Comparison of ENCODE assay signal across 8 mouse cellular contexts in the genomic region with DNA sequence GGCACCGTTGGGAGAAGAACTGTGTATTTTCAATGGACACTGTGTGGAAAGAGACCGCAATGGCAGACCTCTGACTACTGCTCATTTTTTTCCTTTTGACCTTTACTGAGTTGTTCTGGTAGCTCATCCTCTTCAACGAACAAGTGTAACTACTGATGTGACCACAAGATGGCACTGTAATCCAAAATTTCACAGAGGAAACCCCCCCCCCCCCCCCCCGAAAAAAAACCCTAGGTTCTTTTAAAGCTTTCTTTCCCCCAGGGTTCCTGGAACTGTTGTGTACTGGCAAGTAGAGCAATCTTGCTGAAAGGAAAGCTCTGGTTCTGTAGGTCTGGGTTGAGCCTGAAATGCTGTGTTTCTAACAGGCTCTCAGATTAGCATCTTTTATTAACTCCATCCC. TPM values are rescaled to one million over a fixed set of nuclear protein-coding genes. Genes with fewer than 3 reads are reported as not detected.
DNase-seq lines count a peak whose midpoint lies in the region; ATAC-seq and TF ChIP-seq lines count a peak whose summit lies in the region.

No protein-coding gene starts in this region.

- no peaks in the 10 kb centered on the region for H3K36me3 ChIP-seq in kidney, adult 2 months (ENCODE audit: control insufficient read depth, insufficient read depth, low read length)
- H3K36me3 ChIP-seq in CH12.LX (replicated peaks in 1 of 2; ENCODE audit: control insufficient read depth in 1 of 2, insufficient read depth in 1 of 2, low read length in 1 of 2): no peaks in the 10 kb centered on the region
- no peaks in the 10 kb centered on the region for H3K36me3 ChIP-seq in liver, embryonic 15.5 days (replicated peaks)

- peaks cover 9% of the 10 kb centered on the region for H3K9me3 ChIP-seq in CH12.LX (replicated peaks; ENCODE audit: low read length)
- no peaks in the 10 kb centered on the region for H3K9me3 ChIP-seq in liver, embryonic 15.5 days (replicated peaks)

- H3K4me1 ChIP-seq in kidney, adult 2 months (ENCODE audit: control insufficient read depth, insufficient read depth, low read length): peaks cover 4% of the 10 kb centered on the region; the same call in 1 of the 2 replicates
- peaks cover 4 to 35% of the 10 kb centered on the region in 2 experiments for H3K4me1 ChIP-seq in CH12.LX (ENCODE audit: control insufficient read depth in 1 of 2, insufficient read depth in 2 of 2)
- peaks cover 9% of the 10 kb centered on the region for H3K4me1 ChIP-seq in liver, embryonic 15.5 days (replicated peaks)

- H3K4me2 ChIP-seq in CH12.LX (ENCODE audit: insufficient read depth, low read depth, poor library complexity, severe bottlenecking): peak overlapping the region; percentile 58
- peak overlapping the region; percentile 43 for H3K4me2 ChIP-seq in liver, embryonic 15.5 days

- no peaks in the 10 kb centered on the region for H3K27me3 ChIP-seq in kidney, adult 2 months (replicated peaks; ENCODE audit: control insufficient read depth, insufficient read depth, low read length)
- H3K27me3 ChIP-seq in CH12.LX (replicated peaks): no peaks in the 10 kb centered on the region
- H3K27me3 ChIP-seq in liver, embryonic 15.5 days: no peaks in the 10 kb centered on the region

- ATAC-seq in liver, embryonic 15.5 days (ENCODE audit: insufficient read depth): no peak

- intact Hi-C loops in heart, postnatal 10 days (cut with DNase I): loop anchor here (10.0 kb wide), 3 partner anchors 81 to 361 kb away; partner anchors contain the start of gene Tlr6

- in situ Hi-C loops in CH12.LX (cut with MboI; ENCODE audit: low pct_ligation_motif_present, low pct_unique_long_range_greater_than_20kb, low sequenced_read_pairs): no loop called here

- no peak for TF ChIP-seq POLR2A in kidney, adult 2 months (IDR thresholded peaks at IDR 0.05; ENCODE audit: low read depth, low read length)
- TF ChIP-seq POLR2A in CH12.LX (IDR thresholded peaks at IDR 0.05; ENCODE audit: low read depth, low read length): no peak

- no peak overlapping the region for H3K27ac ChIP-seq in kidney, adult 2 months (ENCODE audit: insufficient read depth, low read depth, low read length)
- no peak overlapping the region; the same call in 1 of the 2 replicates for H3K27ac ChIP-seq in CH12.LX (ENCODE audit: insufficient read depth, low read depth)
- 0 out of 2 replicates have a peak overlapping the region, but pooled peaks have one; percentile 45 for H3K27ac ChIP-seq in liver, embryonic 15.5 days (replicated peaks)

- no peak overlapping the region for H3K4me3 ChIP-seq in kidney, adult 2 months (ENCODE audit: insufficient read depth, low read depth, low read length)
- H3K4me3 ChIP-seq in CH12.LX (replicated peaks in 1 of 3; ENCODE audit: low read depth in 2 of 3, low read length in 2 of 3, poor library complexity in 1 of 3): peak overlapping the region in 1 of 3 experiments; percentile 22
- no peak overlapping the region for H3K4me3 ChIP-seq in liver, embryonic 15.5 days (replicated peaks)

- TF ChIP-seq RAD21 in CH12.LX (IDR thresholded peaks at IDR 0.05; ENCODE audit: low read depth, low read length): peak; percentile 75

- no peak for TF ChIP-seq EP300 in CH12.LX (IDR thresholded peaks at IDR 0.05; ENCODE audit: low read length)

- dilution Hi-C loops in CH12.LX (cut with MboI; ENCODE audit: extremely low pct_ligation_motif_present, extremely low pct_unique_long_range_greater_than_20kb, low sequenced_read_pairs): no loop called here

- H3K79me2 ChIP-seq in CH12.LX (replicated peaks; ENCODE audit: control insufficient read depth, extremely low read depth, insufficient read depth, poor library complexity, severe bottlenecking): no peaks in the 10 kb centered on the region

- H3K9ac ChIP-seq in CH12.LX (ENCODE audit: insufficient read depth, low read depth): no peak overlapping the region
- no peak overlapping the region for H3K9ac ChIP-seq in liver, embryonic 15.5 days

- 4% methylated on average over 4 of the region's 4 CpGs for WGBS in kidney, adult 2 months
- WGBS in liver, embryonic 15.5 days (ENCODE audit: insufficient replicate concordance): 3% methylated on average over 4 of the region's 4 CpGs

- TF ChIP-seq CTCF in kidney, adult 2 months (conservative IDR thresholded peaks at IDR 0.05; ENCODE audit: insufficient read depth, insufficient read length, low read depth, low read length): no peak
- peak in 1 of 2 experiments; percentile 79; a peak in 3 of 4 replicates for TF ChIP-seq CTCF in CH12.LX (conservative IDR thresholded peaks at IDR 0.05 in 1 of 2, IDR thresholded peaks at IDR 0.05 in 1 of 2; ENCODE audit: low read depth in 2 of 2, low read length in 2 of 2)

- DNase-seq in kidney, adult 2 months: peak; percentile 62
- DNase-seq in kidney, adult 11 months: no peak
- peak; percentile 78 for DNase-seq in CH12.LX (ENCODE audit: extremely low read depth)
- peak; percentile 66 for DNase-seq in embryo, embryonic 10 days (ENCODE audit: low spot score)
- peak; percentile 54 to 76 for DNase-seq in heart, postnatal 10 days
- peak; percentile 33 for DNase-seq in retina, adult 2 months (ENCODE audit: low read depth, low spot score)
- no peak for DNase-seq in right cerebral cortex, postnatal 25 days

TF ChIP-seq in CH12.LX, 34 proteins besides CTCF, POLR2A, EP300 and RAD21:
- TF ChIP-seq TCF12 (IDR thresholded peaks at IDR 0.05; ENCODE audit: low read depth, low read length): no peak
- TF ChIP-seq CHD2 (IDR thresholded peaks at IDR 0.05; ENCODE audit: low read length): no peak
- TF ChIP-seq ETS1 (conservative IDR thresholded peaks at IDR 0.05; ENCODE audit: low read depth, low read length): 0 out of 2 replicates have a peak, but pooled peaks have one; percentile 17
- TF ChIP-seq IRF4 (IDR thresholded peaks at IDR 0.05; ENCODE audit: low read depth, low read length): peak; percentile 45; the same call in 1 of the 2 replicates
- 0 out of 2 replicates have a peak, but pooled peaks have one; percentile 12 for TF ChIP-seq BHLHE40 (IDR thresholded peaks at IDR 0.05; ENCODE audit: low read depth, low read length)
- 0 out of 2 replicates have a peak, but pooled peaks have one; percentile 11 for TF ChIP-seq RCOR1 (conservative IDR thresholded peaks at IDR 0.05; ENCODE audit: low read depth, low read length)
- TF ChIP-seq NELFE (IDR thresholded peaks at IDR 0.05; ENCODE audit: low read depth, low read length): no peak
- no peak for TF ChIP-seq USF2 (conservative IDR thresholded peaks at IDR 0.05; ENCODE audit: low read depth, low read length)
- TF ChIP-seq ZNF384 (IDR thresholded peaks at IDR 0.05; ENCODE audit: low read depth, low read length): peak; percentile 86
- TF ChIP-seq ZC3H11A (IDR thresholded peaks at IDR 0.05; ENCODE audit: low read depth, low read length): peak; percentile 67
- TF ChIP-seq UBTF (IDR thresholded peaks at IDR 0.05; ENCODE audit: low read depth, low read length): no peak
- TF ChIP-seq E2F4 (IDR thresholded peaks at IDR 0.05; ENCODE audit: insufficient replicate concordance, low read depth, low read length): no peak
- TF ChIP-seq PAX5 (IDR thresholded peaks at IDR 0.05; ENCODE audit: low read length): no peak
- TF ChIP-seq ELF1 (IDR thresholded peaks at IDR 0.05; ENCODE audit: low read depth, low read length): no peak
- TF ChIP-seq MAFK (IDR thresholded peaks at IDR 0.05; ENCODE audit: insufficient replicate concordance, low read length): no peak
- TF ChIP-seq USF1 (IDR thresholded peaks at IDR 0.05; ENCODE audit: low read depth, low read length): no peak
- no peak for TF ChIP-seq GABPA (IDR thresholded peaks at IDR 0.05; ENCODE audit: insufficient replicate concordance, low read depth, low read length)
- peak; percentile 79 for TF ChIP-seq SMC3 (IDR thresholded peaks at IDR 0.05; ENCODE audit: low read depth, low read length)
- no peak for TF ChIP-seq CHD1 (IDR thresholded peaks at IDR 0.05; ENCODE audit: low read depth, low read length)
- no peak for TF ChIP-seq HCFC1 (IDR thresholded peaks at IDR 0.05; ENCODE audit: low read depth, low read length)
- no peak for TF ChIP-seq TBP (conservative IDR thresholded peaks at IDR 0.05; ENCODE audit: low read depth, low read length)
- TF ChIP-seq ZMIZ1 (IDR thresholded peaks at IDR 0.05; ENCODE audit: low read depth, low read length): no peak
- no peak; the same call in 1 of the 2 replicates for TF ChIP-seq SIN3A (IDR thresholded peaks at IDR 0.05; ENCODE audit: low read length)
- no peak for TF ChIP-seq KAT2A (IDR thresholded peaks at IDR 0.05; ENCODE audit: insufficient replicate concordance, low read length)
- TF ChIP-seq MYC (IDR thresholded peaks at IDR 0.05; ENCODE audit: low read depth, low read length): no peak
- TF ChIP-seq MXI1 (IDR thresholded peaks at IDR 0.05; ENCODE audit: low read depth, low read length): peak; percentile 39; the same call in 1 of the 2 replicates
- peak; percentile 87 for TF ChIP-seq MAZ (IDR thresholded peaks at IDR 0.05; ENCODE audit: low read depth, low read length)
- TF ChIP-seq JUN (IDR thresholded peaks at IDR 0.05; ENCODE audit: insufficient read depth, low read depth, low read length): no peak
- no peak for TF ChIP-seq JUND (conservative IDR thresholded peaks at IDR 0.05; ENCODE audit: low read depth, low read length)
- no peak for TF ChIP-seq NRF1 (IDR thresholded peaks at IDR 0.05; ENCODE audit: low read depth, low read length)
- no peak for TF ChIP-seq ZKSCAN1 (IDR thresholded peaks at IDR 0.05; ENCODE audit: borderline replicate concordance, low read depth, low read length)
- TF ChIP-seq MAX (IDR thresholded peaks at IDR 0.05; ENCODE audit: low read length): no peak

RNA-seq across cellular contexts. Expression of gene Tlr1, which starts 49.9 kb away (rescaled TPM):
- 0.96 and 2.7 TPM in 2 replicates for polyA plus RNA-seq in kidney, adult 2 months (2012; rRNA removed)
- total RNA-seq in CH12.LX (2012; rRNA removed) (4.3 and 6.4 TPM in 2 replicates), CH12.LX (2014; rRNA removed) (22.2 and 22.5 TPM in 2 replicates)
- 21.3 and 26.5 TPM in 2 replicates for polyA plus RNA-seq in CH12.LX (2012; ENCODE audit: insufficient read length, low read depth)
- under 1 TPM; 0.34 to 0.67 TPM for total RNA-seq in heart, postnatal 10 days (2021)
- polyA plus RNA-seq in liver, embryonic 15.5 days (2015; fragmentation: Nextera tagmentation; extraction: Ambion mirVana): 1.0 and 1.5 TPM in 2 replicates

Comparison
In these comparisons a context has a peak if more than half of its experiments do, and no peak if none do; other contexts are left out.
1. DNase-seq: peak in kidney, adult 2 months (single experiment), CH12.LX (single experiment), embryo, embryonic 10 days (single experiment), heart, postnatal 10 days (2 of 2) and retina, adult 2 months (single experiment); none in kidney, adult 11 months (single experiment) and right cerebral cortex, postnatal 25 days (single experiment).